Mouse (Mus musculus) lung, embryonic 16.5 days (tissue): Measurements from ENCODE around the gene Zdhhc6. TPM values are rescaled to one million over a fixed set of nuclear protein-coding genes. Genes with fewer than 3 reads are reported as not detected.

Experiments
- ATAC-seq: fragments of 200-750 bp; cut with Nextera tagmentation; 2 replicates; pipeline ENCODE4 v1.8.0; 2017; ENCODE audit warnings: low read depth, mild to moderate bottlenecking, moderate library complexity
- H3K27ac ChIP-seq: fragments of 300-500 bp; sonication (generic); 2 replicates; pipeline ENCODE4 v1.5.1; 2014; ENCODE audit warnings: mild to moderate bottlenecking, control low read depth, low read length
- H3K27me3 ChIP-seq: fragments of 300-500 bp; sonication (generic); 2 replicates; pipeline ENCODE4 v1.6.1; 2014; ENCODE audit warnings: low read depth, low read length, mixed read lengths; ENCODE audit not compliant: control insufficient read depth, insufficient read depth
- H3K36me3 ChIP-seq: fragments of 300-500 bp; sonication (generic); 2 replicates; pipeline ENCODE4 v1.6.1; 2014; ENCODE audit warnings: low read length; ENCODE audit not compliant: control insufficient read depth, insufficient read depth
- H3K4me1 ChIP-seq: fragments of 300-500 bp; sonication (generic); replicated peaks from 2 replicates; pipeline ENCODE4 v1.6.1; 2014; ENCODE audit warnings: low read length, mixed read lengths; ENCODE audit not compliant: control insufficient read depth, insufficient read depth
- H3K4me2 ChIP-seq: fragments of 300-500 bp; sonication (generic); 2 replicates; pipeline ENCODE4 v1.6.1; 2014; ENCODE audit warnings: low read depth, low read length, control low read depth
- H3K4me3 ChIP-seq: fragments of 300-500 bp; sonication (generic); 2 replicates; pipeline ENCODE4 v1.5.1; 2014; ENCODE audit warnings: mild to moderate bottlenecking, low read length, control low read depth
- H3K9ac ChIP-seq: fragments of 300-500 bp; sonication (generic); 2 replicates; pipeline ENCODE4 v1.6.1; 2014; ENCODE audit warnings: low read length, control low read depth
- H3K9me3 ChIP-seq: fragments of 300-500 bp; sonication (generic); 2 replicates; pipeline ENCODE4 v1.6.1; 2016; ENCODE audit warnings: low read length; ENCODE audit not compliant: control insufficient read depth
- WGBS: fragments of 180-500 bp; shearing (Covaris S2); extraction: QIAGEN DNeasy Blood & Tissue Kit; methylation state at CpG from one replicate; pipeline ENCODE4 v1.1.7; 2014; 5-methylcytosine and 5-hydroxymethylcytosine counted together
- polyA plus RNA-seq: library from polyadenylated mRNA; unstranded; fragments of >200 nt; fragmentation: Nextera tagmentation; extraction: Ambion mirVana; gene quantifications from 2 replicates; pipeline ENCODE4 v1.2.1, GENCODE M21; 2015

Zdhhc6 gene
- polyA plus RNA-seq, 1 experiment from 2014 or later = 101 TPM

DNA sequence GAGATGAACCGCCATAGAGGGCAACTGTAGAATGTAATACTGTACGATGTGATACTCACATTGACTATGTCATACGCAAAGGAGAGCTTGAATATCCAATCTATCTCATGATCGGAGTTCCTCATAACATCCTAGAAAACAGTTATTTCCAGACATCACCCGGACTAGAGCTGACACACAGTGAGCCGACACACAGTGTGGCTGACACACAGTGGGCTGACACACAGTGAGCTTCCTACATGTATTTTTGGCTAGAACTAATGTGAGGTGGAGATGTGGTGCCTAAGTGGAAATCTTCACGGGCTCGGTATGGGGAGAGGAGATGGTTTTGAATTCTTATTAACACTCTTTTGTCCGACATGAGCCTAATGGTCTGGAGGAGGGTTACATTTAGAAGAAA lies 93.6 kb downstream of the Zdhhc6 start:
- Histone ChIP-seq H3K4me3 (no peak overlapping the region), H3K9ac (no peak overlapping the region), H3K36me3 (no peaks in the 10 kb centered on the region), H3K4me1 (peaks cover 12% of the 10 kb centered on the region), H3K4me2 (no peak overlapping the region), H3K27me3 (no peaks in the 10 kb centered on the region), H3K9me3 (no peaks in the 10 kb centered on the region), H3K27ac (no peak overlapping the region)
- no peak for ATAC-seq
- WGBS = 84% methylated on average over 9 of the region's 9 CpGs

Other genes starting within 250 kb of the Zdhhc6 start
- 37.4 and 37.7 TPM in 2 replicates for gene Gpam, start 188.8 kb downstream of the Zdhhc6 start, polyA plus RNA-seq
- gene Tectb, start 135.3 kb downstream of the Zdhhc6 start, polyA plus RNA-seq = 0.30 and 0.48 TPM in 2 replicates
- gene Gucy2g, start 74.8 kb downstream of the Zdhhc6 start, polyA plus RNA-seq = 0.09 and 0.10 TPM in 2 replicates
- gene Acsl5, start 64.1 kb downstream of the Zdhhc6 start, polyA plus RNA-seq = 86.3 and 103 TPM in 2 replicates
- 26.7 and 27.0 TPM in 2 replicates for gene Vti1a, start 263 bp upstream of the Zdhhc6 start, polyA plus RNA-seq